Mouse (Mus musculus) G1E-ER4 (cell line): ENCODE results near the gene Nop2. TPM values are rescaled to one million over a fixed set of nuclear protein-coding genes. Genes with fewer than 3 reads are reported as not detected.

ENCODE experiments used
- GATA1 ChIP-seq: IDR thresholded peaks from one replicate; pipeline ENCODE4 v1.8.0; 2012; ENCODE audit warnings: low read length, inconsistent platforms
- polyA plus RNA-seq: library from polyadenylated mRNA; stranded (reverse); fragments of >175 nt; gene quantifications from 2 replicates; pipeline ENCODE4 v1.2.3, GENCODE M21; 2012

Nop2 gene
- polyA plus RNA-seq, 1 experiment, result 49.3 TPM

DNA sequence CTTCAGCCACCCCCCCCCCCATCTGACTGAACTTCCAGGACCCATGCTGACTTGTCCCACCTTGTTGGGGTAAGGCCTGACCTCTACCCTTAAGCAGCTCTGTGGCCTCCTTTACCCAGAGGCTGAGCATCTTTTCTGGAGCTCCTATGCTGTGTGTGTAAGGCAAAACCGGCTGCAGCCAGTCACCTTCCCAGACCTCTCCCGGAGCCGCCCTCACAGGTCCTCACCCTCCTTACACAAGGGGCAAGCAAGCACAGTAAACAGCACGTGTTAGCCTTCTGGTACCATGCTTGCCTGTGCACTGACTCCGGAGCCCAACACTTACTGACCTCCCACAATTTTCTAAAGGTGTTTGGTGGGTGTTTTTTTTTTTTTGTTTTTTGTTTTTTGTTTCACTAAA is 43.8 kb downstream of the Nop2 start:
- TF ChIP-seq GATA1, result no peak

DNA sequence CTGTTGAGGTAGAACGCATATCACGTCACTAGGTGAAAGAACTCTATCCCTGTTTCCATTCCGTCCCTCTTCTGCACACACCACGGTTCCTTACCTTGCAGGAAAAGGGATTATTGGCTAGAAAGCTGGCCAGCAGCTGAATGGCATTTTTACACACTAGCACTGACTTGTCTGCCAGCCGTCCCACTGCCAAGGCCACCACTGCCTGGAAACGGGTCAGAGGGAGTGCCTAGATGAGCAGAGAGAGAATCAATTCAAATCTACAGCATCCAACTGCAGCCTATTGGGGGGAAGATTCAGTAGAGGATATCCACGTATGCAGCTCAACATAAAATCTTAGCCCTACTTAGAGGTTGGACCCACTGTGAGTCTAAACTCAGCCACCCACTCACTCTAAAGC is 47.9 kb downstream of the Nop2 start:
- TF ChIP-seq GATA1, result no peak

DNA sequence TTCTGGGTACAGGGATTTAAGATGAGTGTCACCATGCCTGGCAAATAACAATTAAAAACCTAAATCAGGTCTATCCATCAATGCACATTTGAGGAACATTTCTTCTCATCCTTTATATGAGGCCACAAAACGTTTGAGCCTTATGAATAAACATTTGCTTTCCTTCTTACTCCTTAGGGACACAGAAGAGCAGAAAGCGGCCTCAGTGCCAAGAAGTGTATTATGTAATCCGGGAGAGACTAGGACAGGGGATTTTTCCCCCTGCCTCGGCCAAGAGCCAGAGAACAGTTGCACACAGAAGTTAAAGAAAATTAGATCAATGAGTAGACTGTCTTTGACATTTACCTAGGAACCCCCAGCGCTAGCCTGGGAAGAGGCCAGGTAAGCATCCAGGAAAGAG is 50.4 kb downstream of the Nop2 start:
- TF ChIP-seq GATA1, result no peak

DNA sequence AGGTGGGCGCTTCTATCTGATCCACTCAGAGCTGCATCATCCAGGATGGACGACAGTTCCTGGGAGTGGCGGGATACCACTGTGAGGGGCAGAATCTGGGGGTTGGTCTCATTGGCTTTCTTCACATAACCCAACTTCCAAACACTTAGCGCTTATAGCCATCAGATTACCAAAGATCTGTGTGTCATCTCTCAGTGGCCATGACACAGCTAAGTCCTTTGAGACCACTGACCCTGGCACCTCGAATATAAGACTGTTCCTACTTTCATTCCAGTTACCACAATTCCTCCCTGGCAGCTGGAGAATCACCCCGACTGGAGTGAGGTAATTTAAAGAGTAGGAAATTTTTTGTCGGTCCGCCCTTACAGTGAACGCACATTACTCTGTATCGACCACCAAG is 54.5 kb downstream of the Nop2 start:
- TF ChIP-seq GATA1, result no peak

DNA sequence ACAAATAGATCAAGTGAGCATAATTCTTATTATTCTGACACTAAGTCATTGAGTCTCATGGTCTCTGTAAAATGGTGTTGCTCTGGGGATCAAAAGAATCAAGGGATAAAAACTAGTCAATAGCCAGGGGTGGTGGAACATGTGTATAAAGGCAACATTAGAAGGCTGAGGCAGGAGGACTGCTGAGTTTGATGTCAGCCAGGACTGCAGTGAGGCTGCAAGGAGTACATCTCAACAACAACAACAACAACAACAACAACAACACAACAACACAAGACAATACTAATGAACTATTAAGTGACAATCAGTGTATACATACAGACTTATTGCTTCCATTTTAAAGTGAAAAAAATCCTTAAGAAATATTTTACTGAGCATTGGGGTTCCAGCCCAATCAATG is 59.1 kb downstream of the Nop2 start:
- TF ChIP-seq GATA1, result no peak

DNA sequence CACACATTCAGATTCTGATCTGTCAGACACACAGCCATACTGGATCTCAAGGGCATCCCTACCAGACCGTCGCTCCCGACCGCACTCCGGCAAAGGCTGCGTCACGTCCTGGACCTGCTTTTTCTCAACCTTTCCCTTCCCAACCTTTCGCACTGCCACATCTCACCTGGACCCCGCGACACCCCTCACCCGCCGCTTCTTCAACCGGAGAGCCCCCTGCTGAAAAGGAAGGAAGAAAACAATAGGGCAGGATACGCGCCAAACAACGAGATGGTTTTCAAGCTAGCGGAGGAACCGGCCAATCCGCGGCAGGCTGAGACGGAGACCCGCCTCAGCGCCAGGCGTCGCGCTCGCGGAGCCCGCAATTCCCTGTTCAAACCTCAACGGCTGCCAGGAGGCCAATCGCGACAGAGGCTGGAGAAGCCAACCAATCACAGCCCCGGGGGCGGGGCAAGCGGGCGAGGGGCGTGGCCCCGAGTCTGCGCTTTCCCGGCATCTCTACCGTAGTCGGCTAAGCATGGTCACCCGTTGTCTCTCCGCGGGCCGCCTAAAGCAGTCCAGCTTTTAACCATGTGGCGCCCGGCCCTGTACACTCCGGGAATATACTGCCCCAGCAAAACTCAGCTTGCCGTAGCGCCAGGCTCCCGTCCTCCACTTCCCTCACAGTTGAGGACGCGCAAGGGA is 59.8 kb downstream of the Nop2 start, which contains the start of the genes Ncapd2 and Mrpl51:
Gene Ncapd2, minus strand, starts transcription at position 370 of the 684 bp plus-strand sequence.
Gene Mrpl51, plus strand, starts transcription at position 470 of the 684 bp plus-strand sequence.
- no peak for TF ChIP-seq GATA1

DNA sequence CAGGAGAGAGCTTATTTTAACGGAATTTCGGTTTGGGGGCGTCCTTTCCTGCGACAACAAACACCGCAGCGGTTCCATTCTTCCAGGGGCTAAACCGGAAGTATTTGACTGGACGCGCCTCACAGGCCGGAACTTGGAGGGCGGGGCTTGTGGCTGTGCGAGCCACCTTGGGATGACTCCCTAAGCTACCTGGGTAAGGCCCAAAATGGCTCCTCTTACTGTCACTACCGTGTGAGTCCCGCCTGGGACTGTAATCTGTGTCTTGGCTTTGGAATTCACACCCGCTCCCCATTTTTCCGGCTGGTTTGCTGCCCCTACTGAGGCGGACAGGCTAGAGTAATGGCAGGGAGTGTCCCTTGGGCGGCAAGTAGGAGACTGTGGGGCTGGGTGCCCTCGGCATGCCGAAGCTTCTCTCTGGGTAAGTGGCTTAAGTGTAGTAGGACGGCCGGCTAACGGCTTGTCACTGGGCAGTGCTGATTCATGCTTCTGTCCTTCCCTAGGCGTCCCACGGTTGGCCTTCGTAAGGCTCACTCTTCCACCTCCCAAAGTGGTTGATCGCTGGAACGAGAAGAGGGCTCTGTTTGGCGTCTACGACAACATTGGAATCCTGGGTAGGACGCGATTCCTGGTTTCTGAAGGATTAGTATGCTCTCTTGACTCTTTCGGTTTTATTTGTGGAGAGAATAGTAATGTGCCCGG is 60.5 kb downstream of the Nop2 start:
- no peak for TF ChIP-seq GATA1

DNA sequence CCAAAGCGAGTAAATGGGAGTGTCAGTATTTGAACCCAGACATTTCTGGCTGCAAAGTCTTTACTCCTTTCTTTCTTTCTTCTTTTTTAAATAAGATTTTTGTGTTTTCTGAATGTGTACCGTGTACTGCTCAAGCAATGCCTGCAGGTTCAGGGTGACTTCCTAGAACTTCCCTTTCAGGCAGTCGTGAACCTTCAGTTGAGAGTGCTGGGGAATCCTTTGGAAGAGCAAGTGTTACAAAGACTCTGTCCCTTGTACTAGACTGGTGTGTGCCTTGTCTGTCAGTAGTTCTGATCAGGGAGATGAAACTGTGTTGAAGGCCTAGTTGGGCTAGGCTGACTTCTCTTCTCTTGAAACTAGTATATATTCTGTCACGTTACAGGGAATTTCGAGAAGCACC is 61.1 kb downstream of the Nop2 start:
- no peak for TF ChIP-seq GATA1

DNA sequence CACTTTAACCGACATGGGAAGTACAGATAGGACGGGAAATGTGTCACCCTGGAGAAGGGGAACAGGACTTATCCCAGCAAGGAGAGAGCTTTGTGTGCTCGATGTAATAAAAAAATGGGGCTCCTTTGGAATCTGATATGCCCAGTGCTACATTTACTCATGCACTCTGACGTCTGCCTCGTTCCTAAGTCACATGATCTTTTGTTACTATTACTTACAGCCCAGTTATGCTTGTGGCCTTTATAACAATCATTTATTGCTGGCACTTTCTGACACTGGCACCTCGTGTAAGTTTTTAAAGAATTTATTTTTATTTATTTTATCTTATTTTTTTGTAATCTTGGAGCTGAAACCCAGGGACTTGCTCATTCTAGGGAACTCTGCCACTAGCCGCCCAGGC is 61.7 kb downstream of the Nop2 start:
- TF ChIP-seq GATA1, result no peak

Other genes with a start within 250 kb of the Nop2 start
- not detected in 2 replicates for gene Cd4, start 243.7 kb upstream of the Nop2 start, polyA plus RNA-seq
- gene Lag3, start 220.2 kb upstream of the Nop2 start, polyA plus RNA-seq, result not detected in 2 replicates
- gene Ptms, start 211.8 kb upstream of the Nop2 start, polyA plus RNA-seq, result 116 and 155 TPM in 2 replicates
- gene Mlf2, start 200.5 kb upstream of the Nop2 start, polyA plus RNA-seq, result 344 and 363 TPM in 2 replicates
- gene Cops7a, start 166.4 kb upstream of the Nop2 start, polyA plus RNA-seq, result 93.0 and 105 TPM in 2 replicates
- not detected in 2 replicates for gene Pianp, start 135.2 kb upstream of the Nop2 start, polyA plus RNA-seq
- 59.3 and 76.3 TPM in 2 replicates for gene Zfp384, start 122.8 kb upstream of the Nop2 start, polyA plus RNA-seq
- 15.9 and 16.1 TPM in 2 replicates for gene Ing4, start 92.1 kb upstream of the Nop2 start, polyA plus RNA-seq
- gene Acrbp, start 82.2 kb upstream of the Nop2 start, polyA plus RNA-seq, result 3.0 and 4.4 TPM in 2 replicates
- gene Lpar5, start 64.0 kb upstream of the Nop2 start, polyA plus RNA-seq, result 0.81 and 1.7 TPM in 2 replicates
- gene Chd4, start 35.9 kb upstream of the Nop2 start, polyA plus RNA-seq, result 194 and 228 TPM in 2 replicates
- gene Iffo1, start 13.3 kb downstream of the Nop2 start, polyA plus RNA-seq, result 23.6 and 29.7 TPM in 2 replicates
- gene Gapdh, start 34.6 kb downstream of the Nop2 start, polyA plus RNA-seq, result 12,939 and 20,956 TPM in 2 replicates
- 265 and 289 TPM in 2 replicates for gene Ncapd2, start 59.8 kb downstream of the Nop2 start, polyA plus RNA-seq
- 176 and 228 TPM in 2 replicates for gene Mrpl51, start 59.9 kb downstream of the Nop2 start, polyA plus RNA-seq
- gene Vamp1, start 83.6 kb downstream of the Nop2 start, polyA plus RNA-seq, result 2.3 and 3.1 TPM in 2 replicates
- 1.9 and 2.2 TPM in 2 replicates for gene Tapbpl, start 100.0 kb downstream of the Nop2 start, polyA plus RNA-seq
- not detected in 2 replicates for gene Cd27, start 105.1 kb downstream of the Nop2 start, polyA plus RNA-seq
- not detected in 2 replicates for gene Tuba3a, start 154.1 kb downstream of the Nop2 start, polyA plus RNA-seq
- gene Ltbr, start 182.0 kb downstream of the Nop2 start, polyA plus RNA-seq, result not detected in 2 replicates
- gene Scnn1a, start 188.8 kb downstream of the Nop2 start, polyA plus RNA-seq, result not detected in 2 replicates
- gene Tnfrsf1a, start 217.5 kb downstream of the Nop2 start, polyA plus RNA-seq, result not detected in 2 replicates
- gene Plekhg6, start 248.9 kb downstream of the Nop2 start, polyA plus RNA-seq, result not detected in 2 replicates